Mouse (Mus musculus) small intestine, adult 2 months (tissue): ENCODE measurements around the gene Catsperg1. TPM values are rescaled to one million over a fixed set of nuclear protein-coding genes. Genes with fewer than 3 reads are reported as not detected.
A peak's percentile ranks its signal among the peaks of the same experiment; 100 is the strongest.
"Not testable (repeated sequence)": the region's sequence is repeated elsewhere in the genome, so short reads cannot be mapped to it uniquely, and the experiment has no call there.

Experiments
- H3K27ac ChIP-seq: fragments of 200-500 bp; 2 replicates; pipeline ENCODE4 v1.5.1; 2012; ENCODE audit warnings: low read depth, low read length, control low read depth, inconsistent platforms; ENCODE audit not compliant: insufficient read depth
- H3K27me3 ChIP-seq: fragments of 200-500 bp; 2 replicates; pipeline ENCODE4 v1.6.1; 2012; ENCODE audit warnings: mild to moderate bottlenecking, moderate library complexity, low read length, inconsistent platforms; ENCODE audit not compliant: control insufficient read depth, insufficient read depth
- H3K36me3 ChIP-seq: fragments of 200-500 bp; 2 replicates; pipeline ENCODE4 v1.6.1; 2012; ENCODE audit warnings: mild to moderate bottlenecking, low read length, control low read depth, inconsistent platforms; ENCODE audit not compliant: control insufficient read depth, insufficient read depth
- H3K4me1 ChIP-seq: fragments of 200-500 bp; 2 replicates; pipeline ENCODE4 v1.6.1; 2012; ENCODE audit warnings: low read length, inconsistent platforms, mixed read lengths; ENCODE audit not compliant: control insufficient read depth, insufficient read depth, insufficient read length
- H3K4me3 ChIP-seq: fragments of 200-500 bp; 2 replicates; pipeline ENCODE4 v1.5.1; 2012; ENCODE audit warnings: low read depth, mild to moderate bottlenecking, control low read depth, inconsistent platforms, low read length, moderate library complexity
- CTCF ChIP-seq: fragments of 200-500 bp; IDR thresholded peaks from 2 replicates; pipeline ENCODE4 v1.5.1; 2012; ENCODE audit warnings: low read depth, mild to moderate bottlenecking, control low read depth, inconsistent platforms, low read length, moderate library complexity, mixed read lengths; ENCODE audit not compliant: insufficient replicate concordance, insufficient read length; ENCODE audit errors: extremely low read depth
- POLR2A ChIP-seq: fragments of 200-500 bp; IDR thresholded peaks from 2 replicates; pipeline ENCODE4 v1.6.1; 2012; ENCODE audit warnings: low read depth, mild to moderate bottlenecking, control low read depth, inconsistent platforms, low read length, moderate library complexity
- WGBS: fragments of 180-500 bp; shearing (Covaris S2); methylation state at CpG from one replicate; pipeline ENCODE4 v1.1.7; 2018; 5-methylcytosine and 5-hydroxymethylcytosine counted together
- polyA plus RNA-seq: library from polyadenylated mRNA; depleted of rRNA; stranded (reverse); fragments of >200 nt; gene quantifications from 2 replicates; pipeline ENCODE4 v1.2.3, GENCODE M21; 2012

Gene Catsperg1
- polyA plus RNA-seq, 1 experiment, result 0.53 TPM

GRCm38 (mm10) chr7:29248261-29248841 is 34.5 kb upstream of the Catsperg1 start, which contains the start of gene 2200002D01Rik:
Gene 2200002D01Rik, minus strand, starts transcription at chr7:29248466.
- peak within 1 kb of the TSS; percentile 90 for H3K4me3 ChIP-seq
- peaks cover 37% of the 10 kb centered on the region for H3K4me1 ChIP-seq
- TF ChIP-seq POLR2A, result peak; percentile 91
- peak; percentile 37; the same call in 1 of the 2 replicates for TF ChIP-seq CTCF
- peak within 1 kb of the TSS; percentile 100 for H3K27ac ChIP-seq
- no peaks in the 10 kb centered on the region for H3K27me3 ChIP-seq
- 15% methylated on average over 20 of the region's 20 CpGs for WGBS
- peaks cover 20% of the 10 kb centered on the region for H3K36me3 ChIP-seq

GRCm38 (mm10) chr7:29247706-29248105 is 33.9 kb upstream of the Catsperg1 start:
- 13% methylated on average over 19 of the region's 19 CpGs for WGBS
- H3K4me3 ChIP-seq, result peak overlapping the region; percentile 90
- no peaks in the 10 kb centered on the region for H3K27me3 ChIP-seq
- TF ChIP-seq CTCF, result no peak
- no peak for TF ChIP-seq POLR2A
- peaks cover 20% of the 10 kb centered on the region for H3K36me3 ChIP-seq
- peaks cover 31% of the 10 kb centered on the region for H3K4me1 ChIP-seq
- peak overlapping the region; percentile 100 for H3K27ac ChIP-seq

DNA sequence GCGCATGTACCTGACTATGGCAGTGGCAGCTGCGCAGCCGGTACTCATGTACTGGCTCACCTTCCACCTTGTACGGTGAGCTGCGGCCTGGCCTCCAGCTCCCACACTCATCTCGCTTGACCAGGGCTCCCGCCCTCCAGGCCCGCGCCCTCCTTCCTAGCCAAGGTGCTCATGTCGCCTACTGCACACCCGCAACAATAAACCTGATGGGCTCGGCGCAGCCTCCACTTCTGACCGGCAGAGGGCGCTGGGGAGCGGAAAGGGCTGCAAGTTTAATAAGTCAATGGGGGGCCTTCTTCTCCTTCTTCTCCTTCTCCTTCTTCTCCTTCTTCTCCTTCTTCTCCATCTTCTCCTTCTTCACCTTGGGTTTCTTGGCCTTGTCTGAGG is 33.5 kb upstream of the Catsperg1 start:
- 10% methylated on average over 16 of the region's 16 CpGs for WGBS
- Histone ChIP-seq H3K27ac (peak overlapping the region; percentile 100), H3K4me3 (peak overlapping the region; percentile 90), H3K4me1 (peaks cover 28% of the 10 kb centered on the region), H3K27me3 (no peaks in the 10 kb centered on the region), H3K36me3 (peaks cover 20% of the 10 kb centered on the region)
- peak; percentile 9; the same call in 1 of the 2 replicates for TF ChIP-seq POLR2A
- peak; percentile 91 for TF ChIP-seq CTCF

- 47% methylated on average over 21 of the region's 21 CpGs for WGBS
- Histone ChIP-seq H3K36me3 (peaks cover 20% of the 10 kb centered on the region), H3K27me3 (no peaks in the 10 kb centered on the region), H3K27ac (peak overlapping the region; percentile 100), H3K4me3 (peak overlapping the region; percentile 90), H3K4me1 (peaks cover 22% of the 10 kb centered on the region)
- no peak for TF ChIP-seq POLR2A
- TF ChIP-seq CTCF, result no peak
These were observed 32.9 kb upstream of the Catsperg1 start for GRCm38 (mm10) chr7:29246619-29247313.

GRCm38 (mm10) chr7:29246015-29246414 is 32.2 kb upstream of the Catsperg1 start:
- H3K27me3 ChIP-seq, result no peaks in the 10 kb centered on the region
- H3K4me3 ChIP-seq, result peak overlapping the region; percentile 90
- TF ChIP-seq CTCF (no peak), POLR2A (0 out of 2 replicates have a peak, but pooled peaks have one; percentile 5)
- WGBS, result 79% methylated on average over 5 of the region's 5 CpGs
- H3K27ac ChIP-seq, result peak overlapping the region; percentile 100
- peaks cover 20% of the 10 kb centered on the region for H3K36me3 ChIP-seq
- H3K4me1 ChIP-seq, result peaks cover 20% of the 10 kb centered on the region

DNA sequence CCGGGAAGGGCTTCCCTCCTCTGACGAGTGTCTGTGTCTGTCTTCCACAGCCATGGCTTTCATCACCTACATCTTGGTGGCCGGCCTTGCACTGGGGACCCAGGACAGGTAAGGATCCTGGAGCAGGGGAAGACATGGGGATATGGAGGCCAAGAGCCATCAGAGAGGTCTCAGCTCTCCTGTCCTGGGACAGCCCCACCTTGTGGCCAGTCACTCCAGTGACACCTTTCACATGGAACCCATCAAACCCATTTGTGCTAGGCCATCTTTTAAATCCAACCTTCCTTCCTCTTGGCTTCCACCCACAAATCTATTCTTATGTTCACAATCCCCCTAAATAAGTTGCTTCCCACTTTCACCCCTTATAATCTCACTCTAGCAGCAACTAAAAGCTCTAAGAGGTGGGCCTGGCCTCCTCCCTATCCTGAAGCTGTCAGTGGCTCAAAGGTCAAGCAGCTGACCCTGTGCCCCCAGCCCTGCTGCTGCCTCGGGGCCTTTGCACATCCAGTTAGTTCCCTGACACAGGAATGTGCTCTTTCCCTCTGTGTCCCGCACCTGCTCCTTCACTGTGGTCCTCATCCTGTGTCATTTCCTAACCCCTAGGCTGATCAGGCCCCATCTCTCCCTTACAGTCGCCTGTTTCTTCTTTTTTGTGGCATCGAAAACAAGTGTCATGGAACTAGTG is 31.0 kb upstream of the Catsperg1 start:
- peak; percentile 76 for TF ChIP-seq CTCF
- no peak for TF ChIP-seq POLR2A
- Histone ChIP-seq H3K27me3 (no peaks in the 10 kb centered on the region), H3K36me3 (peaks cover 20% of the 10 kb centered on the region), H3K4me3 (0 out of 2 replicates have a peak overlapping the region, but pooled peaks have one; percentile 90), H3K27ac (peak overlapping the region; percentile 100), H3K4me1 (peaks cover 14% of the 10 kb centered on the region)
- WGBS, result 78% methylated on average over 7 of the region's 7 CpGs

GRCm38 (mm10) chr7:29238019-29238967 is 24.5 kb upstream of the Catsperg1 start, which contains the start of gene Yif1b:
Gene Yif1b, plus strand, starts transcription at chr7:29238329.
- WGBS, result under 1% methylated on average over 60 of the region's 60 CpGs
- no peaks in the 10 kb centered on the region for H3K36me3 ChIP-seq
- peak within 1 kb of the TSS; percentile 61 for H3K4me3 ChIP-seq
- H3K27ac ChIP-seq, result peak within 1 kb of the TSS; percentile 73
- peaks cover 6% of the 10 kb centered on the region; the same call in 1 of the 2 replicates for H3K4me1 ChIP-seq
- TF ChIP-seq POLR2A (peak; percentile 65; the same call in 1 of the 2 replicates), CTCF (no peak)
- no peaks in the 10 kb centered on the region for H3K27me3 ChIP-seq

DNA sequence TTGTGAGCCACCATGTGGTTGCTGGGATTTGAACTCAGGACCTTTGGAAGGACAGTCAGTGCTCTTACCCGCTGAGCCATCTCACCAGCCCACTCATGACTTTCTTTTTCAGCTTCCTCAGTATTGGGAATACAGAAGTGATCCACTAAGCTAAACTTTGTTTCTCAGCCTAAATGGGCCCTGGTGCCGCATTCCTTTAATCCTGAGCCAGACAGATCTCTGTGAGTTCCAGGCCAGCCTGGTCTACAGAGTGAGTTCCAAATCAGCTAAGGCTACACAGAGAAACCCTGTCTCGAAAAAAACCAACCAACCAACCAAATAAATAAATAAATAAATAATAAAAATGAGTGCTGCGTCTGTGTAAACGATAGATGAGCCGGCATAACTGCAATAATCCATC is 23.8 kb upstream of the Catsperg1 start:
- peak overlapping the region; percentile 23; the same call in 1 of the 2 replicates for H3K4me3 ChIP-seq
- H3K27me3 ChIP-seq, H3K4me1 ChIP-seq, H3K36me3 ChIP-seq: not testable (repeated sequence)
- WGBS, result 22% methylated on average over 6 of the region's 6 CpGs
- H3K27ac ChIP-seq, result peak overlapping the region; percentile 73
